Mouse (Mus musculus): ENCODE data around the gene Arid4a. TPM values are rescaled to one million over a fixed set of nuclear protein-coding genes. Genes with fewer than 3 reads are reported as not detected.
"Not testable (repeated sequence)": the region's sequence is repeated elsewhere in the genome, so short reads cannot be mapped to it uniquely, and the experiment has no call there.

The Arid4a gene
- polyA plus RNA-seq, 1 experiment from 2014 or later = 36.7 TPM

DNA sequence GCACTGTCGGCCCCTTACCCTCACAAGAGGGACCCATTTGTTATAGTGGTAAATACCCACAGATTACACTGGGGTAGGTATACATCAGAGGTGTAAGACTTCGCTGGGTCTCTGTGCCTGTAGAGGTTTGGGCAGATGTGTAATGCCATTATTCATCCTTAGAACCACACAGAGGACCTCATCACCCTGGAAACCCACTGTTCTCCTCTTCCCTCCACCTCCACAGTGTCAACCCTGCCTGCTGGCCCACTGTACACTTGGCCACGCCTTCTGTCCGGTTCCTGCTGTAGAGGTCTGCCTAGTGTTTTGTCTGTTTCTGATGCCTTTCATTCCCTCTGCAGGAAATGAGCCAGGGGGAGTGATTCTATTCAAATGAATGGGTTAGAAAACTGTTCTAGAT is 56.3 kb downstream of the Arid4a start:
- 94% methylated on average over 4 of the region's 4 CpGs for WGBS
- H3K9me3 ChIP-seq = no peaks in the 10 kb centered on the region
- no peaks in the 10 kb centered on the region for H3K4me1 ChIP-seq
- H3K27me3 ChIP-seq (replicated peaks) = no peaks in the 10 kb centered on the region
- H3K4me3 ChIP-seq = no peak overlapping the region
- ATAC-seq (ENCODE audit: low FRiP score, low read depth) = no peak
- peaks cover 88% of the 10 kb centered on the region for H3K36me3 ChIP-seq
- no peak overlapping the region for H3K27ac ChIP-seq
- H3K9ac ChIP-seq = no peak overlapping the region
- H3K4me2 ChIP-seq (replicated peaks) = no peak overlapping the region

DNA sequence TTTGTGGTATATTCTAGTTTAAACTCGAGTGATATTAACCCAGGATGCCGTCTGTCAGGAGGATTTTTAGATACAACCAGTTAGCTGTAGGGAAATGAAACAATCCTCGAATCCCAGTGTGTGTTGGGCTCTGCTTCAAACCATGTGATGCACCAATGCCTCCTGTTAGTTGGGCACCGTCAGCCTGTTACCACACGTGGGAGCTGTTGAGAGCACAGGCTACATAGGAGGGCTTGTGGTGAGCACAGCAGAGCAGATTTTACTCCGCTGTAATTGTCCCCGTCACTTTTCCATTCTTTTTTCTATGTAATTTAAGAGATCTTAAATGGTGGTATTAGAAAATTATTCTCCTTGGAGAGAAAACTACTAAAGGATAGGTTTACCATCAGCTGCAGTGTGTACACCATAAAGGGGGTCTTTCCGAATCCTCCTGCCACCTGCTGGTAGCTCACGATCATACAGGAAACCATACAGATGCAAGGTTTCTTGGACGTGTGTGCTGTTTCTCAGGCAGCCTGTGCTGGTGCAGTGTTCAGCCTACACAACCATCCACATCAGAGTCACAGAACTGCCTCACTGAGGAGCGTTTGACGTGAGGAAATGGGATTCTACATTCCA is 57.4 kb downstream of the Arid4a start:
- Histone ChIP-seq H3K36me3 (peaks cover 76% of the 10 kb centered on the region), H3K4me1 (no peaks in the 10 kb centered on the region), H3K27ac (no peak overlapping the region), H3K27me3 (replicated peaks) (no peaks in the 10 kb centered on the region), H3K4me2 (replicated peaks) (no peak overlapping the region), H3K4me3 (no peak overlapping the region), H3K9me3 (no peaks in the 10 kb centered on the region), H3K9ac (no peak overlapping the region)
- ATAC-seq (ENCODE audit: low FRiP score, low read depth) = no peak
- 70% methylated on average over 12 of the region's 12 CpGs for WGBS

DNA sequence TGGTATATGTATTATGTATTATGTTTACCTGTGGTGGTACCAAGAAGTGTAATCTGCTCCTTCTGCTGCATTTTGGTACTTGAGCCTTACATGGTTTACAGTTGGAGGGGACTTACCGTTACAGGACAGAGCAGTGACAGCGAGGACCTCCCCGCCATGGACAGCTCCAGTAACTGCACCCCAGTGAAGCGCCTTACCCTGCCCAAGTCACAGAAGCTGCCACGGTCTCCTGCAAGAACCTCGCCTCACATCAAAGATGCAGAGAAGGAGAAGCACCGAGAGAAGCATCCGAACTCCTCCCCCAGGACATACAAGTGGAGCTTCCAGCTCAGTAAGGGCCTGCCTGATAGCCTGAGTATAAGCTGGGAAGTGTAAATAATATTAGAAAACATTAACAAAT is 70.5 kb downstream of the Arid4a start:
- no peak overlapping the region for H3K4me3 ChIP-seq
- no peak for ATAC-seq (ENCODE audit: low FRiP score, low read depth)

DNA sequence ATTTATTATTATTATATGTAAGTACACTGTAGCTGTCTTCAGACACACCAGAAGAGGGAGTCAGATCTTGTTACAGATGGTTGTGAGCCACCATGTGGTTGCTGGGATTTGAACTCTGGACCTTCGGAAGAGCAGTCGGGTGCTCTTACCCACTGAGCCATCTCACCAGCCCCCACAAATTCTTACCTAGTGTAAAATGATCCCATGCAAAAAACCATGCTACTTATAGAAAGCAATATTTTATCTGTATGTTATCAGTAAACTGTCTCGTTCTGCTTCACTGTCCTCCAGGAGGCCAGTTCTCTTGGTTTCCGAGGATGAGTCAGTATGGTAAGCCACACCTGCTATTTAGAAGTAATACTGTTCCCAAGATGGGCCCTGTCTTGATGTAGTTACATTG is 88.5 kb downstream of the Arid4a start:
- H3K9me3 ChIP-seq; ATAC-seq (ENCODE audit: low FRiP score, low read depth); H3K36me3 ChIP-seq; H3K27me3 ChIP-seq (replicated peaks); H3K4me3 ChIP-seq; H3K27ac ChIP-seq; H3K9ac ChIP-seq; H3K4me1 ChIP-seq; H3K4me2 ChIP-seq (replicated peaks): not testable (repeated sequence)
- WGBS = 92% methylated on average over 4 of the region's 4 CpGs

More for the DNA sequence above, 70.5 kb downstream of the Arid4a start:
- Histone ChIP-seq H3K9ac (no peak overlapping the region), H3K27me3 (replicated peaks) (no peaks in the 10 kb centered on the region), H3K36me3 (peaks cover 17% of the 10 kb centered on the region; the same call in 1 of the 2 replicates), H3K9me3 (no peaks in the 10 kb centered on the region), H3K27ac (no peak overlapping the region), H3K4me1 (no peaks in the 10 kb centered on the region), H3K4me2 (replicated peaks) (no peak overlapping the region)
- WGBS = 92% methylated on average over 8 of the region's 8 CpGs

DNA sequence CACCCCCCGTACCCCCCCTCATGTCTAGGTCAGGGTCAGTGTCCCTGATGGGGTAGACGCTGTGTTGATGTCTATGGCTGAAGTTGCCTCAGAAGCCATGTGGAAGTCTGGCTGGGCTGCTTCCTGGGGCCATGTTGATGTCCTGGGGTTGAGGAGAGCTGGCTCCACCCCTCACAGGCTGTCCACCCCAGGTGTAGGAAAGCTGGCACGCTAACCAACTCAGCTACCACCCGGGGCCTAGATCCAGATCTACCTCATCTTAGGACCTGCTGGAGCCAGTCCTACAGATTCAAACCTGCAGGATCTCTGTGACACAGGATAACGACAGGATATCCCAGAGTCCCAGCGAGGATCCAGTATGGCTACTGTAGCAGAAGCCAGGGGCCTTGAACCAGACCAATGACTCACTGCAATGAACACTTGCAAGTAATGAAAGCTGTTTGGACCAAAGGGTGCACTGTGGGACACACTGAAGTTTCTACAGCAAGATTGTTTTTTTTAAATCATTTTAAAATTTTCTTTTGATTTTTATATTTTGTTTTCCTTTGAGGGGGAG is 91.5 kb downstream of the Arid4a start:
- Histone ChIP-seq H3K4me1 (no peaks in the 10 kb centered on the region), H3K36me3 (no peaks in the 10 kb centered on the region), H3K9ac (no peak overlapping the region), H3K4me2 (replicated peaks) (no peak overlapping the region), H3K9me3 (no peaks in the 10 kb centered on the region), H3K4me3 (no peak overlapping the region), H3K27ac (no peak overlapping the region), H3K27me3 (replicated peaks) (peaks cover 7% of the 10 kb centered on the region)
- no peak for ATAC-seq (ENCODE audit: low FRiP score, low read depth)
- 87% methylated on average over 6 of the region's 6 CpGs for WGBS

DNA sequence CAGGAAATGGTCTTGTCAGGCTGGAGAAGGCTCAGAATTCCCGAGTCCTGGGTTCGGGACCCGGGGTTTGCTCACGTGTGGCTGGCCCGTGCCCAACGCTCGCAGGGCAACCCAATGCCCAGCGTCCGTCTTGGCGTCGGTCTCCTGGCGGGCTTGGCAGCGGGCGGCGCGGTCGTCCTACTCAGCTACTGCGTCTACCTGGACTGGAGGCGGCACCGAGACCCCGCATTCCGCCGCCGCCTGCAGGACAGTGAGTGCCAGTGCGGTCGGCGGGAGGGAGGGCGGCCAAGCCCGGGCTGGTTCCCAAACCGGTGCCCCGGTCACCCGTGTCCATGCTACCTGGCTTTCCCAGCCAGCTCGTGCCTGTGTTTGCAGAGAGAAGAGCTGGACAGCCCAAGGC is 95.5 kb downstream of the Arid4a start, which contains the start of gene Tomm20l:
Gene Tomm20l, plus strand, starts transcription at position 98 of the 400 bp plus-strand sequence.
- Histone ChIP-seq H3K9ac (peak within 1 kb of the TSS; percentile 38; the same call in 1 of the 2 replicates), H3K4me2 (replicated peaks) (peak within 1 kb of the TSS; percentile 54), H3K4me1 (no peaks in the 10 kb centered on the region), H3K27me3 (replicated peaks) (peaks cover 7% of the 10 kb centered on the region), H3K36me3 (no peaks in the 10 kb centered on the region), H3K4me3 (0 out of 2 replicates have a peak within 1 kb of the TSS, but pooled peaks have one; percentile 3), H3K27ac (no peak within 1 kb of the TSS), H3K9me3 (no peaks in the 10 kb centered on the region)
- ATAC-seq (ENCODE audit: low FRiP score, low read depth) = no peak
- 10% methylated on average over 33 of the region's 33 CpGs for WGBS

DNA sequence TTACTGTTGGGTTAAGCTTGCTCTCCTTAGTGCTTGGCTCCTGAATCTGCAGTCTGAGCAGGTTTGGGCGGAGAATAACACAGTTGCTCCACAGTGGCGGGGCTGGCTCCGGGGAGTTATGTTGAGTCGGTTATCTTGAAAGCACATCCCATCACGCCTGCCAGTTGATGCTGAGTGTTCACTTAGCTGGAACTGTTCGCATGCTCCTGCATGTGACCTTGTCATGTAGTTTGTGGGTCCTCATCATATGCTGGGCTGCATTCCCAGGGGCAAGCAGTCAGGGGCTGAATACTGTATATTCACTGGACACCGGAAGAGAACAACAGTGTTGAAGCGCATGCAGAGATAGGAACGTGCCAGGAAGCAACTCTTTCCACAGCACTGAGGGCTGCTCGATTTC is 97.3 kb downstream of the Arid4a start:
- H3K4me2 ChIP-seq (replicated peaks) = no peak overlapping the region
- H3K4me1 ChIP-seq = no peaks in the 10 kb centered on the region
- no peak overlapping the region for H3K27ac ChIP-seq
- WGBS = 84% methylated on average over 10 of the region's 10 CpGs
- peaks cover 7% of the 10 kb centered on the region for H3K27me3 ChIP-seq (replicated peaks)
- ATAC-seq (ENCODE audit: low FRiP score, low read depth) = no peak
- no peaks in the 10 kb centered on the region for H3K9me3 ChIP-seq
- H3K9ac ChIP-seq = no peak overlapping the region
- H3K4me3 ChIP-seq = no peak overlapping the region
- no peaks in the 10 kb centered on the region for H3K36me3 ChIP-seq

DNA sequence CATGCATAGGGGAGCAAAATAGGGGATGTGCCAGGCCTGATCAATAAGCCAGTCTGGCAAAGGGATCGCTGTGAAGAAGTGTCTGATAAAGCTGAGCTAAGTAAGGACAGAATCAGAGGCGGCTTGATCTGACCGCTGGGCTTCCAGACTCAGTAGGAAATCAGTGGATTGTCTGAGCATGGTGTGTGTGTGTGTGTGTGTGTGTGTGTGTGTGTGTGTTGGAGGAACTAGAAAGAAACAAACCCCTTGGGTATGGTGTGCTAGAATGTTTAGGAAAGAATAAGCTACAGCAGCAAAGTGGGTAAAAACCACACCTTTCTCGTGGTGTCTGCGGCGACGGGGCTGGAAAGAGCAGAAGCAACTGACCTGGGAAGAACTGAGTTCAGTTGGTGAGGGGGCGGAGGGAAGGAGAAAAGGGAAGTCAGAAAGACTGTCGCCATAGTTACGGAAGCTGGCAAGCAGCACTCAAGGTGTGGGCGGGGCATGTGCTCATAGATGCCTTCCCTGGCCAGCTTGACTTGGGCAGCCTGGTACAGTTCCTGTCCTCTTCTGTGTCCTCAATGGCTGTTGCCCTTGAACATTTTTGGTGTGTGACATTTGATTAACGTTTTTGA is 98.0 kb downstream of the Arid4a start:
- Histone ChIP-seq H3K27ac (no peak overlapping the region), H3K27me3 (replicated peaks) (peaks cover 7% of the 10 kb centered on the region), H3K4me2 (replicated peaks) (0 out of 2 replicates have a peak overlapping the region, but pooled peaks have one; percentile 18), H3K9ac (no peak overlapping the region), H3K36me3 (no peaks in the 10 kb centered on the region), H3K4me1 (no peaks in the 10 kb centered on the region), H3K4me3 (no peak overlapping the region), H3K9me3 (no peaks in the 10 kb centered on the region)
- no peak for ATAC-seq (ENCODE audit: low FRiP score, low read depth)
- 32% methylated on average over 12 of the region's 12 CpGs for WGBS

DNA sequence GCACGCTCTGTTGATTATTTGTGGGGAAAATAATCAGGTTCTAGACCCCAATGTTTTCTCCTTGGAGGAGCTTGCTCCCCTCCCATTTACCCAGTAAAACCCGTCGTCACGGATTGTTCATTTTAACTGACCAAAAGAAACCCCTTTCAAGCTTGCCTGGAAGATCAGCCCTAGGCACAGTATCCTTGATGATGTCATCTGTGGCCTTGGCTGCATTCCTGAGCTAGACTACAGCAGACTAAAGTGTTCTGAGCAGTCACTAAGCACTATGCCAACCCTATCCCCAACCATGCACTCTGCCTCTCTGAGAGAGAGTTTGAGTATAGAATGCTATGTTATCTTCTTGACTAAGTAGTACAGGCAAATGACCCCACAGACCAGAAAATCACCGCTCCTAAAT is 100.6 kb downstream of the Arid4a start:
- WGBS = 81% methylated on average over 5 of the region's 5 CpGs
- no peak for ATAC-seq (ENCODE audit: low FRiP score, low read depth)
- Histone ChIP-seq H3K4me1 (no peaks in the 10 kb centered on the region), H3K27me3 (replicated peaks) (peaks cover 2% of the 10 kb centered on the region; the same call in 1 of the 2 replicates), H3K27ac (no peak overlapping the region), H3K4me3 (no peak overlapping the region), H3K9me3 (no peaks in the 10 kb centered on the region), H3K4me2 (replicated peaks) (no peak overlapping the region), H3K9ac (no peak overlapping the region), H3K36me3 (no peaks in the 10 kb centered on the region)

DNA sequence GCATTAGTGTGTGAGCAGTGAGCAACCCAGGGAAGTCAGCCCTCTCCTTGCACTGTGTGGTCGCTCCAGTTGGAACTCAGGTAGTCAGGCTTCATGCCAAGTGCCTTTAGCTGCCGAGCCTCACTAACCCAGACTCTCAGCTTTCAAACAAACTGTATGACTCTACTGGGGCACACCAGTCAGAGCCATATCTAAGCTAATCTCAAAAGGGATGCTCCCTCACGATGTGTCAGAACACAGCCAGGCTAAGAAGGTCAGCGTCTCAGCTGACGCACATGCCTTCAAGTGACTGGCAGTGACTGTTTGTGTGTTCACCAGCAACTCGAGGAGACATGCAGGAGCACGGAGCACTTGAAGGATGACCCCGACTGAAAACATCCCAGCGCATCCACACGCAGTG is 106.9 kb downstream of the Arid4a start:
- Histone ChIP-seq H3K9ac (no peak overlapping the region), H3K36me3 (peaks cover 32% of the 10 kb centered on the region), H3K4me3 (no peak overlapping the region), H3K9me3 (no peaks in the 10 kb centered on the region), H3K27me3 (replicated peaks) (no peaks in the 10 kb centered on the region), H3K4me2 (replicated peaks) (no peak overlapping the region), H3K27ac (no peak overlapping the region), H3K4me1 (no peaks in the 10 kb centered on the region)
- WGBS = 94% methylated on average over 10 of the region's 10 CpGs
- no peak for ATAC-seq (ENCODE audit: low FRiP score, low read depth)

DNA sequence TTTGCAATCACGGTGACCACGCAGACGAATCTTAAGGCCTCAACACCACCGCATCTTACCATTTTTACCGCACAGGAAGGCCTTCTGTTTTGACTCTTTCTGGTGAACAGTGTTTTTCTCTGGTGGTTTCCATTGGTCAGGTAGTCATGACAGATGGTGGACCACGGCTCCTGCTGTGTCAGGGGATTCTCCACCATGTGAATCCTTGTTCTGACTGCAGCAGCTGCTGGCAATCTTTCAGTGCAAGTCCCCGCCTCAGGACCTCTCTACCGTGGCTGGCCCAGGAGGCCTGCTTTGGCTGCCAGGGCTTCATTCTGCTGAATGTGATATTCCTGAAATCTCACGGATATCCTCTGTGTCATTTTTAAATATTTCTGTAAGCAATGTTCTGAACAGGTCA is 107.5 kb downstream of the Arid4a start:
- no peak overlapping the region for H3K4me3 ChIP-seq
- no peak overlapping the region for H3K9ac ChIP-seq
- no peak overlapping the region for H3K27ac ChIP-seq
- H3K9me3 ChIP-seq = no peaks in the 10 kb centered on the region
- ATAC-seq (ENCODE audit: low FRiP score, low read depth) = no peak
- no peaks in the 10 kb centered on the region for H3K27me3 ChIP-seq (replicated peaks)
- H3K4me1 ChIP-seq = no peaks in the 10 kb centered on the region
- H3K4me2 ChIP-seq (replicated peaks) = no peak overlapping the region
- H3K36me3 ChIP-seq = peaks cover 33% of the 10 kb centered on the region
- 90% methylated on average over 9 of the region's 9 CpGs for WGBS

DNA sequence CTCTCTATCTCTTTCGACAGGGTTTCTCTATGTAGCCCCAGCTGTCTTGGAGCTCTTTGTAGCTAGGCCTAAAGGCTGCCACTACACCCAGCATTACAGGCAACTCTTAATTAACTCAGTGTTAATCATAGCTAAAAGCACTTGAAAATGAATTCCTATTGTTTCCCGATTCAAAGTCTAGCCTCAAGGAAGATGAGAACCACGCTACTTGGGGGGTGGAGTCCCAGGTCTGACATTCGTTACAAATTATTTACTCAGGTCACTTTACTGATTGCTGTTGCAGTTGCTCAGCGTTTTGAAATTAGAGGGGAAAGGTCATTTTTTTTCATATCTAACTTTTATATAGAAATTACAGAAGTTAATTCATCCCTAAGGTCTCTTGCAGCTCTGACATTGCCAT is 119.8 kb downstream of the Arid4a start:
- no peaks in the 10 kb centered on the region for H3K27me3 ChIP-seq (replicated peaks)
- no peak for ATAC-seq (ENCODE audit: low FRiP score, low read depth)
- H3K27ac ChIP-seq = no peak overlapping the region
- H3K4me3 ChIP-seq = no peak overlapping the region; the same call in 1 of the 2 replicates
- peaks cover 17% of the 10 kb centered on the region for H3K4me1 ChIP-seq
- H3K4me2 ChIP-seq (replicated peaks) = peak overlapping the region; percentile 83
- whole genome bisulfite sequencing = 44% methylated on average over 5 of the region's 5 CpGs
- peaks cover 28% of the 10 kb centered on the region for H3K36me3 ChIP-seq
- H3K9ac ChIP-seq = peak overlapping the region; percentile 84; the same call in 1 of the 2 replicates
- H3K9me3 ChIP-seq = no peaks in the 10 kb centered on the region

Data from neural tube, embryonic 12.5 days (tissue).